Mouse (Mus musculus) midbrain, postnatal 0 days (tissue): Measurements from ENCODE around the gene Hist1h2bn. TPM values are rescaled to one million over a fixed set of nuclear protein-coding genes. Genes with fewer than 3 reads are reported as not detected.
"Not testable (repeated sequence)": the region's sequence is repeated elsewhere in the genome, so short reads cannot be mapped to it uniquely, and the experiment has no call there.

Experiments
- ATAC-seq: fragments of 200-750 bp; cut with Nextera tagmentation; 2 replicates; pipeline ENCODE4 v1.8.0; 2017; ENCODE audit warnings: moderate number of reproducible peaks, mild to moderate bottlenecking, moderate TSS enrichment, moderate library complexity; ENCODE audit not compliant: low FRiP score
- DNase-seq: peaks from one replicate; pipeline ENCODE4 v3.0.0-alpha.2; 2015; ENCODE audit warnings: low spot score
- H3K27ac ChIP-seq: fragments of 300-500 bp; sonication (generic); 2 replicates; pipeline ENCODE4 v1.5.1; 2014; ENCODE audit warnings: low read depth, mild to moderate bottlenecking, low read length, mixed read lengths
- H3K27me3 ChIP-seq: fragments of 300-500 bp; sonication (generic); 2 replicates; pipeline ENCODE4 v1.6.1; 2014; ENCODE audit warnings: low read length, control low read depth, mixed read lengths; ENCODE audit not compliant: insufficient read depth
- H3K36me3 ChIP-seq: fragments of 300-500 bp; sonication (generic); 2 replicates; pipeline ENCODE4 v1.6.1; 2014; ENCODE audit warnings: low read length, control low read depth, mixed read lengths; ENCODE audit not compliant: insufficient read depth
- H3K4me1 ChIP-seq: fragments of 300-500 bp; sonication (generic); 2 replicates; pipeline ENCODE4 v1.6.1; 2014; ENCODE audit warnings: mild to moderate bottlenecking, control low read depth, antibody characterized with exemption, low read length, mixed read lengths; ENCODE audit not compliant: insufficient read depth
- H3K4me2 ChIP-seq: fragments of 300-500 bp; sonication (generic); 2 replicates; pipeline ENCODE4 v1.6.1; 2014; ENCODE audit warnings: low read depth, mild to moderate bottlenecking, low read length, mixed read lengths; ENCODE audit not compliant: poor library complexity, severe bottlenecking
- H3K4me3 ChIP-seq: fragments of 300-500 bp; sonication (generic); 2 replicates; pipeline ENCODE4 v1.5.1; 2014; ENCODE audit warnings: low read depth, mild to moderate bottlenecking, low read length, moderate library complexity
- H3K9ac ChIP-seq: fragments of 300-500 bp; sonication (generic); replicated peaks from 2 replicates; pipeline ENCODE4 v1.6.1; 2014; ENCODE audit warnings: mild to moderate bottlenecking, low read length, moderate library complexity, mixed read lengths; ENCODE audit not compliant: poor library complexity, severe bottlenecking
- H3K9me3 ChIP-seq: fragments of 300-500 bp; sonication (generic); 2 replicates; pipeline ENCODE4 v1.6.1; 2016; ENCODE audit warnings: low read length, control low read depth
- CTCF ChIP-seq: IDR thresholded peaks from 2 replicates; pipeline ENCODE4 v1.5.1; 2016; ENCODE audit warnings: antibody characterized with exemption, mild to moderate bottlenecking
- WGBS: fragments of 180-500 bp; shearing (Covaris S2); extraction: QIAGEN DNeasy Blood & Tissue Kit; methylation state at CpG from one replicate; pipeline ENCODE4 v1.1.7; 2014; 5-methylcytosine and 5-hydroxymethylcytosine counted together
- microRNA-seq: library from miRNA; unstranded; fragments of <30 nt; microRNA quantifications from one replicate; pipeline ENCODE4, GENCODE M21; 2016; ENCODE audit warnings: borderline number of aligned reads
- polyA plus RNA-seq: library from polyadenylated mRNA; unstranded; fragments of >200 nt; fragmentation: Nextera tagmentation; extraction: Ambion mirVana; gene quantifications from 2 replicates; pipeline ENCODE4 v1.2.1, GENCODE M21; 2015
- total RNA-seq: library from RNA; depleted of rRNA; stranded (reverse); fragments of >200 nt; gene quantifications from 2 replicates; pipeline ENCODE4 v1.2.3, GENCODE M21; 2014; rRNA removed

Gene Hist1h2bn
- total and polyA plus RNA-seq, 2 experiments from 2014 or later, result 326 TPM; not detected in 1

GRCm38 (mm10) chr13:21795584-21795983, 41.7 kb downstream of the Hist1h2bn start:
- 94% methylated on average over 7 of the region's 7 CpGs for WGBS
- ATAC-seq (no peak), DNase-seq (no peak)
- no peak for TF ChIP-seq CTCF
- no peak overlapping the region for H3K4me3 ChIP-seq
- H3K9ac ChIP-seq, result no peak overlapping the region
- H3K9me3 ChIP-seq, result no peaks in the 10 kb centered on the region
- H3K27me3 ChIP-seq, result no peaks in the 10 kb centered on the region
- H3K36me3 ChIP-seq, result no peaks in the 10 kb centered on the region
- H3K4me1 ChIP-seq, result no peaks in the 10 kb centered on the region
- no peak overlapping the region for H3K4me2 ChIP-seq
- H3K27ac ChIP-seq, result no peak overlapping the region

DNA sequence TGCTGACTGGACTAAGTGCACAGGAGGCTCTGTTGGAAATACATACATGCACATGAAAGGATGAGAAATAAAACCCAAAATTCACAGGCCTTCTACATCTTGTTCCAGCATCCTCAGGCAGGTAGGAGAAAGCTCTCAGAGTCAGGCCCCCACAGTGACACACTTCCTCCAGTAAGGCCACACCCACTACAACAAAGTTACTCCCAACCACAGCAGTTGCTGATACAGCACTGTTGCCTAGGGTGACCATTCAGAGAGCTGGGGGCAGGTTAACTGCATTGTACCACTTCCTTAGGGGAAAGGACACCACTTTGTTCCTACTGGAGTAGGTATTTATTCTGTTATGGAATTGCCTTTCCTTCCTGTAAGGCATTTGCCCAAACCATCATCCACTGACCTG, 43.2 kb downstream of the Hist1h2bn start:
- not testable (repeated sequence) for H3K4me1 ChIP-seq, H3K36me3 ChIP-seq, H3K9me3 ChIP-seq, H3K27me3 ChIP-seq, H3K4me3 ChIP-seq, H3K4me2 ChIP-seq, H3K27ac ChIP-seq, H3K9ac ChIP-seq, ATAC-seq, DNase-seq

- not testable (repeated sequence) for H3K36me3 ChIP-seq, H3K4me1 ChIP-seq, H3K4me3 ChIP-seq, H3K9ac ChIP-seq, H3K4me2 ChIP-seq, DNase-seq, H3K27ac ChIP-seq, H3K27me3 ChIP-seq, H3K9me3 ChIP-seq
- no CpG with 5 or more reads among the region's 4 CpGs for WGBS
- ATAC-seq, result peak; percentile 76
These were observed 49.1 kb downstream of the Hist1h2bn start for GRCm38 (mm10) chr13:21803058-21803457.

Small RNA genes within 50 kb of the gene (microRNA-seq; reads per million reads assigned to microRNA genes)
- gene Gm44346, result not detected
- not detected for gene Gm44357
- gene Gm44367, result not detected
- gene Gm44454, result not detected

Other genes with a start within 250 kb of the Hist1h2bn start
- 6.9 and 10.6 TPM in 2 replicates for gene Zkscan8, start 223.0 kb upstream of the Hist1h2bn start, total RNA-seq
- 1.4 and 1.9 TPM in 2 replicates for gene Zkscan8, start 223.0 kb upstream of the Hist1h2bn start, polyA plus RNA-seq
- not detected in 2 replicates for gene Olfr1366, start 211.3 kb upstream of the Hist1h2bn start, total RNA-seq
- gene Olfr1366, start 211.3 kb upstream of the Hist1h2bn start, polyA plus RNA-seq, result 0.05 and 0.12 TPM in 2 replicates
- gene Olfr1535, start 194.2 kb upstream of the Hist1h2bn start, total RNA-seq, result not detected in 2 replicates
- gene Olfr1535, start 194.2 kb upstream of the Hist1h2bn start, polyA plus RNA-seq, result 0.07 and 0.10 TPM in 2 replicates
- gene Olfr1364, start 172.4 kb upstream of the Hist1h2bn start, total RNA-seq, result not detected in 2 replicates
- gene Olfr1364, start 172.4 kb upstream of the Hist1h2bn start, polyA plus RNA-seq, result not detected in 2 replicates
- not detected in 2 replicates for gene Olfr1362, start 140.1 kb upstream of the Hist1h2bn start, total RNA-seq
- gene Olfr1362, start 140.1 kb upstream of the Hist1h2bn start, polyA plus RNA-seq, result not detected in 2 replicates
- gene Olfr11, start 111.6 kb upstream of the Hist1h2bn start, total RNA-seq, result not detected in 2 replicates
- gene Olfr11, start 111.6 kb upstream of the Hist1h2bn start, polyA plus RNA-seq, result not detected in 2 replicates
- gene Olfr1361, start 90.7 kb upstream of the Hist1h2bn start, total RNA-seq, result not detected in 2 replicates
- not detected in 2 replicates for gene Olfr1361, start 90.7 kb upstream of the Hist1h2bn start, polyA plus RNA-seq
- not detected in 2 replicates for gene Olfr1360, start 76.7 kb upstream of the Hist1h2bn start, total RNA-seq
- not detected in 2 replicates for gene Olfr1360, start 76.7 kb upstream of the Hist1h2bn start, polyA plus RNA-seq
- gene Olfr1359, start 56.0 kb upstream of the Hist1h2bn start, total RNA-seq, result not detected in 2 replicates
- gene Olfr1359, start 56.0 kb upstream of the Hist1h2bn start, polyA plus RNA-seq, result not detected in 2 replicates
- gene Hist1h2bl, start 38.0 kb upstream of the Hist1h2bn start, total RNA-seq, result 87.0 and 175 TPM in 2 replicates
- not detected in 2 replicates for gene Hist1h2bl, start 38.0 kb upstream of the Hist1h2bn start, polyA plus RNA-seq
- 253 and 398 TPM in 2 replicates for gene Hist1h2ai, start 37.7 kb upstream of the Hist1h2bn start, total RNA-seq
- 3.2 and 3.5 TPM in 2 replicates for gene Hist1h2ai, start 37.7 kb upstream of the Hist1h2bn start, polyA plus RNA-seq
- 258 and 532 TPM in 2 replicates for gene Hist1h3h, start 36.5 kb upstream of the Hist1h2bn start, total RNA-seq
- 2.0 TPM in 1 of 2 replicates, not detected in the other for gene Hist1h3h, start 36.5 kb upstream of the Hist1h2bn start, polyA plus RNA-seq
- gene Hist1h2bm, start 32.1 kb upstream of the Hist1h2bn start, total RNA-seq, result 201 and 468 TPM in 2 replicates
- gene Hist1h2bm, start 32.1 kb upstream of the Hist1h2bn start, polyA plus RNA-seq, result 0.39 and 0.51 TPM in 2 replicates
- 304 and 479 TPM in 2 replicates for gene Hist1h4j, start 19.1 kb upstream of the Hist1h2bn start, total RNA-seq
- gene Hist1h4j, start 19.1 kb upstream of the Hist1h2bn start, polyA plus RNA-seq, result 0.32 TPM in 1 of 2 replicates, not detected in the other
- 386 and 434 TPM in 2 replicates for gene Hist1h4k, start 3.6 kb upstream of the Hist1h2bn start, total RNA-seq
- 0.80 and 2.1 TPM in 2 replicates for gene Hist1h4k, start 3.6 kb upstream of the Hist1h2bn start, polyA plus RNA-seq
- 254 and 276 TPM in 2 replicates for gene Hist1h2ak, start 296 bp upstream of the Hist1h2bn start, total RNA-seq
- gene Hist1h2ak, start 296 bp upstream of the Hist1h2bn start, polyA plus RNA-seq, result 2.4 and 4.6 TPM in 2 replicates
- gene Hist1h1b, start 26.5 kb downstream of the Hist1h2bn start, total RNA-seq, result 54.7 and 116 TPM in 2 replicates
- gene Hist1h1b, start 26.5 kb downstream of the Hist1h2bn start, polyA plus RNA-seq, result 2.0 TPM in 2 replicates
- gene Hist1h3i, start 29.2 kb downstream of the Hist1h2bn start, total RNA-seq, result 282 and 525 TPM in 2 replicates
- gene Hist1h3i, start 29.2 kb downstream of the Hist1h2bn start, polyA plus RNA-seq, result 8.2 and 10.0 TPM in 2 replicates
- gene Hist1h2an, start 33.1 kb downstream of the Hist1h2bn start, total RNA-seq, result 145 and 318 TPM in 2 replicates
- gene Hist1h2an, start 33.1 kb downstream of the Hist1h2bn start, polyA plus RNA-seq, result not detected in 2 replicates
- 41.9 and 77.2 TPM in 2 replicates for gene Hist1h2bp, start 33.3 kb downstream of the Hist1h2bn start, total RNA-seq
- 0.48 and 0.76 TPM in 2 replicates for gene Hist1h2bp, start 33.3 kb downstream of the Hist1h2bn start, polyA plus RNA-seq
- 213 and 311 TPM in 2 replicates for gene Hist1h2bq, start 56.1 kb downstream of the Hist1h2bn start, total RNA-seq
- 2.7 and 3.8 TPM in 2 replicates for gene Hist1h2bq, start 56.1 kb downstream of the Hist1h2bn start, polyA plus RNA-seq
- not detected in 2 replicates for gene Hist1h2ao, start 56.3 kb downstream of the Hist1h2bn start, total RNA-seq
- gene Hist1h2ao, start 56.3 kb downstream of the Hist1h2bn start, polyA plus RNA-seq, result not detected in 2 replicates
- gene Hist1h4m, start 57.6 kb downstream of the Hist1h2bn start, total RNA-seq, result 2.3 TPM in 1 of 2 replicates, not detected in the other
- 1.8 TPM in 1 of 2 replicates, not detected in the other for gene Hist1h4m, start 57.6 kb downstream of the Hist1h2bn start, polyA plus RNA-seq
- 1,387 and 1,972 TPM in 2 replicates for gene Hist1h4n, start 78.1 kb downstream of the Hist1h2bn start, total RNA-seq
- 1.7 and 2.3 TPM in 2 replicates for gene Hist1h4n, start 78.1 kb downstream of the Hist1h2bn start, polyA plus RNA-seq
- 409 and 620 TPM in 2 replicates for gene Hist1h2ap, start 79.4 kb downstream of the Hist1h2bn start, total RNA-seq
- 282 and 299 TPM in 2 replicates for gene Hist1h2ap, start 79.4 kb downstream of the Hist1h2bn start, polyA plus RNA-seq
- gene Hist1h2br, start 79.6 kb downstream of the Hist1h2bn start, total RNA-seq, result 112 and 283 TPM in 2 replicates
- gene Hist1h2br, start 79.6 kb downstream of the Hist1h2bn start, polyA plus RNA-seq, result 3.0 and 4.0 TPM in 2 replicates
- 8.1 and 9.8 TPM in 2 replicates for gene Zfp184, start 191.0 kb downstream of the Hist1h2bn start, total RNA-seq
- gene Zfp184, start 191.0 kb downstream of the Hist1h2bn start, polyA plus RNA-seq, result 7.5 and 8.4 TPM in 2 replicates
- gene Pom121l2, start 227.1 kb downstream of the Hist1h2bn start, total RNA-seq, result 0.05 and 0.90 TPM in 2 replicates
- gene Pom121l2, start 227.1 kb downstream of the Hist1h2bn start, polyA plus RNA-seq, result not detected in 2 replicates